Mouse (Mus musculus) limb, embryonic 10.5 days (tissue): ENCODE measurements around the gene Wasl. TPM values are rescaled to one million over a fixed set of nuclear protein-coding genes. Genes with fewer than 3 reads are reported as not detected.

Experiments used
- DNase-seq: peaks from one replicate; pipeline ENCODE4 v3.0.0-alpha.2; 2017; ENCODE audit warnings: low spot score
- H3K27ac ChIP-seq: fragments of 300-500 bp; sonication (generic); 2 replicates; pipeline ENCODE4 v1.5.1; 2016; ENCODE audit warnings: mild to moderate bottlenecking
- H3K27me3 ChIP-seq: fragments of 300-500 bp; sonication (generic); 2 replicates; pipeline ENCODE4 v1.6.1; 2016; ENCODE audit warnings: low read depth, mild to moderate bottlenecking; ENCODE audit not compliant: poor library complexity, severe bottlenecking
- H3K36me3 ChIP-seq: fragments of 300-500 bp; sonication (generic); 2 replicates; pipeline ENCODE4 v1.6.1; 2016; ENCODE audit warnings: mild to moderate bottlenecking, moderate library complexity
- H3K4me1 ChIP-seq: fragments of 300-500 bp; sonication (generic); 2 replicates; pipeline ENCODE4 v1.6.1; 2016
- H3K4me3 ChIP-seq: fragments of 300-500 bp; sonication (generic); 2 replicates; pipeline ENCODE4 v1.5.1; 2016; ENCODE audit warnings: mild to moderate bottlenecking, moderate library complexity
- H3K9me3 ChIP-seq: fragments of 300-500 bp; sonication (generic); replicated peaks from 2 replicates; pipeline ENCODE4 v1.6.1; 2016; ENCODE audit warnings: mild to moderate bottlenecking
- whole genome bisulfite sequencing: fragments of 180-500 bp; shearing (Covaris S2); methylation state at CpG from one replicate; pipeline ENCODE4 v1.1.7; 2016; 5-methylcytosine and 5-hydroxymethylcytosine counted together
- polyA plus RNA-seq: library from polyadenylated mRNA; unstranded; fragments of >200 nt; fragmentation: Nextera tagmentation; extraction: Ambion mirVana; gene quantifications from 2 replicates; pipeline ENCODE4 v1.2.1, GENCODE M21; 2016

Gene Wasl
- polyA plus RNA-seq, 1 experiment from 2014 or later = 59.0 TPM

DNA sequence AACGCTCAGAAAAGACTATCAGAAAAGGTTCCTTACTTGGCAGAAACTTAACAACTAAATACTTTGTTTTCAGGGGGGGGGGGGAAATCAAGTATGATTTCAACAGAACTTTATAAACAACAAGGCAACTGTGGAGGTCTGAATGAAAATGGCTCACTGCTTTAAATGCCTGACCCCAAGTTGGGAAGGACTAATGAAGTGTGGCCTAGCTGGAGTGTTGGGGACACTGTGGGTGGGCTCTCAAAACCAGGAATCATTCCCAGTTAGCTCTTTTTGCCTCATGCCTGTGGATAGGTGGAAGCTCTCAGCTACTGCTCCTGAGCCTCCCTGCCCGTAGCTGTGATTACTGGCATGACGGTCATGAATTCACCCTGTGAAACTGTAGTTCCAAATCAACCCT lies 30.7 kb downstream of the Wasl start:
- H3K36me3 ChIP-seq = peaks cover 29% of the 10 kb centered on the region
- H3K4me3 ChIP-seq = no peak overlapping the region
- DNase-seq = no peak
- 92% methylated on average over 3 of the region's 3 CpGs for whole genome bisulfite sequencing
- no peaks in the 10 kb centered on the region for H3K4me1 ChIP-seq
- no peak overlapping the region for H3K27ac ChIP-seq
- no peaks in the 10 kb centered on the region for H3K27me3 ChIP-seq
- H3K9me3 ChIP-seq = no peaks in the 10 kb centered on the region

DNA sequence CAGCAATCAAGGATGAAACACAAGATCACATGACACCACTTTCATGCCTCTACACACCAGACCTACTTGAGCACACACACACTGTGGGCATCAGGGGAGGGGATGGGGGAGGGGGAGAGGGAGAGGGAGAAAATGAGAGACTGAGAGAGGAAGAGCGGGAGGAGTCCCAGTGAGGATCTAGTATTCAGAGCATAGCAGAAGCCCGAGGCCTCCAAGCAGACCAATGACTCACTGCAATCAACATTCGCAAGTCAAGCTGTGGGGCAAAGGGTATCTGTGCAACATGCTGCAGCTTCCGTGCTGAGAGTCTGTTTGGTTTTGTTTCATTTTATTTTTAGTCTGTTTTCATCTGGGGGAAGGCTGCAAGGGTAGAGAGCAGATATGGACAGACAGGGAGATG lies 32.7 kb downstream of the Wasl start:
- peaks cover 26% of the 10 kb centered on the region for H3K36me3 ChIP-seq
- H3K4me3 ChIP-seq = no peak overlapping the region
- DNase-seq = no peak
- H3K9me3 ChIP-seq = no peaks in the 10 kb centered on the region
- no peaks in the 10 kb centered on the region for H3K27me3 ChIP-seq
- H3K27ac ChIP-seq = no peak overlapping the region
- no peaks in the 10 kb centered on the region for H3K4me1 ChIP-seq
- 84% methylated on average over 4 of the region's 4 CpGs for WGBS

GRCm38 (mm10) chr6:24628499-24628898 lies 36.3 kb downstream of the Wasl start:
- Histone ChIP-seq H3K36me3 (peaks cover 38% of the 10 kb centered on the region), H3K4me1 (no peaks in the 10 kb centered on the region), H3K9me3 (no peaks in the 10 kb centered on the region), H3K27ac (no peak overlapping the region), H3K27me3 (no peaks in the 10 kb centered on the region), H3K4me3 (no peak overlapping the region)
- 76% methylated on average over 1 of the region's 1 CpGs for WGBS
- DNase-seq = no peak

- Histone ChIP-seq H3K27me3 (no peaks in the 10 kb centered on the region), H3K4me3 (no peak overlapping the region), H3K36me3 (peaks cover 36% of the 10 kb centered on the region), H3K4me1 (no peaks in the 10 kb centered on the region), H3K27ac (no peak overlapping the region), H3K9me3 (no peaks in the 10 kb centered on the region)
- WGBS = 69% methylated on average over 5 of the region's 5 CpGs
- DNase-seq = no peak
Observed at GRCm38 (mm10) chr6:24627586-24628030, 37.2 kb downstream of the Wasl start.

DNA sequence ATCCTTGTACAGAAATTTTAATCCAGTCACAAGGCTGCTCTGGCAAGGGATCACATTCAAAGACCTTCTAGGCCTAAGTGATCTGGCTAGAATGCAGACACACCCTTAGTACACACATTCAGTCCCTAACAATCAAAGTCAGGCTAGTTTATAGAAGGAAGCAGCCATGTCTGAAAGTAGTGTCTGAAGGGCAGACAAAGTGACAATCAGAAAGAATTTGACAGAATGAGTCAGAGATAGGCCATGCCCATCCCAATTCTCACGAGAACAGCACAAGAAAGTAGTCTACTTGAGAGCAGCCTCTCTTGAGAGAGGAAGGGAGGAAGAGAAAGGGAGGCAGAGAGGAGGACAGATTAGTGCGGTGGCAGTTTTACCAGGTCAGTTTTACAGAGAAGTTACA lies 42.7 kb downstream of the Wasl start:
- WGBS = 88% methylated on average over 2 of the region's 2 CpGs
- Histone ChIP-seq H3K27ac (no peak overlapping the region), H3K36me3 (peaks cover 62% of the 10 kb centered on the region), H3K4me1 (no peaks in the 10 kb centered on the region), H3K27me3 (no peaks in the 10 kb centered on the region), H3K9me3 (no peaks in the 10 kb centered on the region), H3K4me3 (no peak overlapping the region)
- no peak for DNase-seq

GRCm38 (mm10) chr6:24620936-24621335 lies 43.9 kb downstream of the Wasl start:
- H3K36me3 ChIP-seq = peaks cover 67% of the 10 kb centered on the region
- no peaks in the 10 kb centered on the region for H3K9me3 ChIP-seq
- H3K27me3 ChIP-seq = no peaks in the 10 kb centered on the region
- no peak overlapping the region for H3K27ac ChIP-seq
- H3K4me3 ChIP-seq = no peak overlapping the region
- H3K4me1 ChIP-seq = no peaks in the 10 kb centered on the region
- WGBS = 88% methylated on average over 2 of the region's 2 CpGs
- no peak for DNase-seq

DNA sequence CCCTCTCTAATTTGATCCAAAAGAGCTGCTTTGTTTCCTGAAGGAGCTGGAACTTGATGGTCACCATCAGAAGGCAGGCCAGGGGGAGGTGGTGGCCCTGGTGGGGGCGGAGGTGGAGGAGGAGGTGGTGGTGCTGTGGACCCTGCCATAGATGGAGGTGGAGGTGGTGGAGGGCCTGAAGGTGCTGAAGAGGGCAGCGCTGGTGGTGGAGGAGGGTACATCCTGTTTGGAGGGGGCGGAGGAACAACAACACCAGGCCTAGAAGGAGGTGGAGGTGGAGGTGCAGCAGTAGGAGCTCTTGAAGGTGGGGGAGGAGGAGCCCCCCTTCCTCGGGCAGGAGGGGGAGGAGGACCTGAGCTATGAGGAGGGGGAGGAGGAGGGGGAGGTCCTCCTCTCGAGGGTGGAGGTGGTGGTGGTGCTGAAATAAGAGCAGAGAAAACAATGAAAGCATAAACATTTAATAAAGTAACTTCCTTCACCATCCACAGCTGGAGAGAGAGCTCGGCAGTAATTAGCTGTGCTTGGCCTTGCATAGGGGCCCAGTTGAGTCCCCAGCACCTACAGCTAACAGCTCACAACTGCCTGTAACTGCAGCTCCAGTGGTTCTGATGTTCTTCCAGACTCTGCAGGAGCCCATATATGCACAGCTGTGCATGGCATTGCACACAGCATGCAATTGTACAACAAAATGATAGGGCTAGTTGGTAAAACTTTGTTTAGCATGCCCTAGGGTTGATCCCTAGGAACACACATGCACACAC lies 45.3 kb downstream of the Wasl start:
- WGBS = 61% methylated on average over 6 of the region's 6 CpGs
- H3K36me3 ChIP-seq = peaks cover 71% of the 10 kb centered on the region

DNA sequence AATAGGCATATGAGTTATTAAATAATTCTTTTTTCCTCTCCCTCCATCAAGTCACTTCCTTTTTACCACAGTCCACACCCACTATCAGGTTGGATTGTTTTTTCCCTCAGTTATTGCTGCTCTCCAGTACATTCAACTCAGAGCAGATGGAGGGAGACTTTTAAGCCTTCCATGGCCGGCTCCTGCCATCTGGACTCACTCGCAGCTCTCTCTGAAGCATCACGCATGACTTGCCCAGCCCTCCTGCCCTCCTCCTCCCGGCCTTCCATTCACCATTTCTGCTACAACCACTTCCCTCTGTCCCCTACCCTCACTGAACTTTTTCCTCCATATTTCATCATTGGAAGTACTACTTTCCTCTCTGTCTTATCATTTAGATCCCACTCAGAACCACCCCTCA lies 48.1 kb downstream of the Wasl start:
- H3K36me3 ChIP-seq = peaks cover 73% of the 10 kb centered on the region
- no peak for DNase-seq
- no peaks in the 10 kb centered on the region for H3K9me3 ChIP-seq
- H3K4me1 ChIP-seq = no peaks in the 10 kb centered on the region
- 86% methylated on average over 4 of the region's 4 CpGs for WGBS
- no peak overlapping the region for H3K27ac ChIP-seq
- H3K27me3 ChIP-seq = no peaks in the 10 kb centered on the region
- no peak overlapping the region for H3K4me3 ChIP-seq

More for the DNA sequence above, 45.3 kb downstream of the Wasl start:
- H3K9me3 ChIP-seq = no peaks in the 10 kb centered on the region
- H3K4me1 ChIP-seq = no peaks in the 10 kb centered on the region
- no peaks in the 10 kb centered on the region for H3K27me3 ChIP-seq
- no peak overlapping the region for H3K4me3 ChIP-seq
- no peak overlapping the region for H3K27ac ChIP-seq
- no peak for DNase-seq

DNA sequence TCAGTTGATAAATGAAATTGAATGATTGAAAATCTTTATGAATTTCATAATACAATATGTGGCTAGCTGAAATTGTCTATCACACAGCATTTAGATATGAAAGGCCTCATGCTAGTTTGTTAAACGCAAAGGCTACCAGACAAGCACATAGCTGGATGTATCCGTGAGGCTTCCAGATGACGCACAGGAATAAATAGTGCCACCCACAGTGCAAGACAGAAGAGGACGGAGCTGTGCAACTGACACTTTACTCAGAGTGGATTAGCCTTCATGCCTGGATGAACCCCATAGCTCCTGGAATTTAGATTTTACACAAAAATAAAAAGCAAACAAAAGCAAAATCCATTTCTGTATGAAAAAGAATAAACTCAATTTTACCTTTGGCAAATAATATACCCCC lies 50.9 kb downstream of the Wasl start:
- 94% methylated on average over 4 of the region's 4 CpGs for WGBS
- DNase-seq = no peak
- H3K36me3 ChIP-seq = peaks cover 63% of the 10 kb centered on the region

DNA sequence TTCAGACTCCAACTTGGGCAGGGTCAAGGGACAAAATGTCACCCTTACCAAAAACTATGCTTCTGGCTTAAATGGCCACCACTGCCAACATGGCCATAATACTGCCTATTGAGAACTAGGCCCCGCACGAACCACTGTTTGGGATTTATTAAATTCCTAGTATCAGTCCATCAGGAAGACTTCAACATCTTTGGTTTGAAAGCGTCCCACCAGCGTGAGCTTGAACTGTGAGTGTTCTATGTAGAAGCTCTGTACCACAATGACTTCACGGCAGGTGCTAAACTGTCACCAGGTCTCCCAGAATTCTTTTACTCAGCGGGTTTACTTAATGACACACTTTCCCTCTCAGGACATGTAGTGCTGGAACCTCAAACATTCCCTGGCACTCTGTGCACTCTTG lies 51.5 kb downstream of the Wasl start:
- Histone ChIP-seq H3K36me3 (peaks cover 58% of the 10 kb centered on the region), H3K4me3 (no peak overlapping the region), H3K27me3 (no peaks in the 10 kb centered on the region), H3K4me1 (no peaks in the 10 kb centered on the region), H3K27ac (no peak overlapping the region), H3K9me3 (no peaks in the 10 kb centered on the region)
- 95% methylated on average over 6 of the region's 6 CpGs for WGBS
- DNase-seq = no peak

More for the DNA sequence above, 50.9 kb downstream of the Wasl start:
- Histone ChIP-seq H3K9me3 (no peaks in the 10 kb centered on the region), H3K27me3 (no peaks in the 10 kb centered on the region), H3K27ac (no peak overlapping the region), H3K4me1 (no peaks in the 10 kb centered on the region), H3K4me3 (no peak overlapping the region)

GRCm38 (mm10) chr6:24612074-24612755 lies 52.6 kb downstream of the Wasl start:
- WGBS = 87% methylated on average over 7 of the region's 7 CpGs
- Histone ChIP-seq H3K27ac (no peak overlapping the region), H3K36me3 (peaks cover 46% of the 10 kb centered on the region), H3K9me3 (no peaks in the 10 kb centered on the region), H3K4me3 (no peak overlapping the region), H3K27me3 (no peaks in the 10 kb centered on the region), H3K4me1 (no peaks in the 10 kb centered on the region)
- DNase-seq = no peak

DNA sequence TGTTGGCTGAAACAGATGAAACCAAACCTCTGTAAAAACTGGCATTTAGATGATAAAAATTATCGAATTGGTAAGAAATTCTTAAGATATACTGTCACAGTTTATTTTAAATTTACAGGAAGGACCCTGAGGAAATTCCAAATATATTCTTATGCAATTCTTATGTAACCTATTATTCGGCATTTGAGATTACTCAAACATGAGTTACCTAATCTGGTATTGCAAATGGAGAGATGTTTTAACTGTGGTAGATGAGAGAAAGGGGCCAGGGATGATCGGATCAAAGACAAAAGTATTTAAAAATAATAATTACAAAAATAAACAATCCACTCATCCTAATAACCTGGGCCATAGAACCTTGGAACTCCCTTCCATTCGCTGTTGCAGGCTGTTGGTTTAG lies 54.5 kb downstream of the Wasl start:
- 88% methylated on average over 4 of the region's 4 CpGs for WGBS
- peaks cover 29% of the 10 kb centered on the region for H3K36me3 ChIP-seq
- H3K27ac ChIP-seq = no peak overlapping the region
- H3K9me3 ChIP-seq = no peaks in the 10 kb centered on the region
- no peak overlapping the region for H3K4me3 ChIP-seq
- no peaks in the 10 kb centered on the region for H3K4me1 ChIP-seq
- H3K27me3 ChIP-seq = no peaks in the 10 kb centered on the region
- no peak for DNase-seq

GRCm38 (mm10) chr6:24609531-24609930 lies 55.3 kb downstream of the Wasl start:
- no peaks in the 10 kb centered on the region for H3K4me1 ChIP-seq
- DNase-seq = no peak
- H3K9me3 ChIP-seq = no peaks in the 10 kb centered on the region
- no peak overlapping the region for H3K27ac ChIP-seq
- 70% methylated on average over 4 of the region's 4 CpGs for WGBS
- H3K27me3 ChIP-seq = no peaks in the 10 kb centered on the region
- H3K36me3 ChIP-seq = peaks cover 21% of the 10 kb centered on the region
- H3K4me3 ChIP-seq = no peak overlapping the region
